Mouse (Mus musculus): Measurements from ENCODE around the gene Mpp4.

Gene Mpp4

DNA sequence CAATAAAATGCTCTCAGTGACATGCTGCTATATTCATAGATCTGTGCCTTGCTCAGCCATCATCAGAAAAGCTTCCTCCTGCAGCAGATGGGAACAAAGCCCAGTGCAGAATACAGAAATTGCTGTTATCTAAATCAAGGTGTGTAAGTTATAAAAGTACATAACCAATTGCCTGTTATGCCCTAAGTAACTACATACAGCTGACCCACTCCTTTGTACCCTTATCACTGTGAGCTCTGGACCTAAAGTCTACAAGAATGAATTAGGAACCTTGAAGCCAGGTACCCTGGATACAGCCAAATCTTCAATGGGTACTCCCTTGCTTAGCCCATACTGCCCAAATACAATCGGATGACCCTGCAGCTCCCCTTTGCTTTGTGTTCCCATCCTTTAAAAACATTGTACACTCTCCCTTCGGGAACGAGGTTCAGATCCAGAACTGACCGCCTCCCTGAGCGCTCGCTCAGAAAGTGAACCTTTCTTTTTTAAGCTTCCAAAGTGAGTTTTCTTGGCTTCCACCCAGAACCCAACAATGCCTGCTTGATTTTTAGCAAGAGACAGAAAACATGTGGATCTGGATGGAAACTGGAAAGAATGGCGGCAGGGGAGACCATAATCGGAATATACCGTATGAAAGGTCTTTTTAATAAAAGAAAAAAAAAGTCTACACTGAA lies 3.2 kb upstream of the Mpp4 start:
- DNase-seq, result no peak

DNA sequence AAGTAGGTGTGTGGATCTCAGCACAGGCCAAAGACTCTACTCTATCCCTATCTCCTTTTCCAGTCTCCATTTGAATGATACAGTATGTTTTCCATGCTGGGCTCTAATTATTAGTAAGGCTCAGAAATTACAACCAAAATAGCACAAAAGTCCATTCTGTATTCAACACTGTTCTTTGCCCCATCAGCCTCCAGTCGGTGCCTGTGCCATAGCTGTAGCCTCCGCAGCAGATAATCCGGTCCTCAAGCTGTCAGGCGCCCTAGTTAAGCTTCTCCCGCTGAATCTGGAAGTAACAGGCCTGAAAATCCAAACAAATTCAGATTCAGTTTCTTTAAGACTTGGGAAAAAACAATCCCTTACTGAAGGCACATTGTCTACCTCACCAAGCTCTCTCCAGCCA lies 729 bp upstream of the Mpp4 start:
- DNase-seq, result no peak

DNA sequence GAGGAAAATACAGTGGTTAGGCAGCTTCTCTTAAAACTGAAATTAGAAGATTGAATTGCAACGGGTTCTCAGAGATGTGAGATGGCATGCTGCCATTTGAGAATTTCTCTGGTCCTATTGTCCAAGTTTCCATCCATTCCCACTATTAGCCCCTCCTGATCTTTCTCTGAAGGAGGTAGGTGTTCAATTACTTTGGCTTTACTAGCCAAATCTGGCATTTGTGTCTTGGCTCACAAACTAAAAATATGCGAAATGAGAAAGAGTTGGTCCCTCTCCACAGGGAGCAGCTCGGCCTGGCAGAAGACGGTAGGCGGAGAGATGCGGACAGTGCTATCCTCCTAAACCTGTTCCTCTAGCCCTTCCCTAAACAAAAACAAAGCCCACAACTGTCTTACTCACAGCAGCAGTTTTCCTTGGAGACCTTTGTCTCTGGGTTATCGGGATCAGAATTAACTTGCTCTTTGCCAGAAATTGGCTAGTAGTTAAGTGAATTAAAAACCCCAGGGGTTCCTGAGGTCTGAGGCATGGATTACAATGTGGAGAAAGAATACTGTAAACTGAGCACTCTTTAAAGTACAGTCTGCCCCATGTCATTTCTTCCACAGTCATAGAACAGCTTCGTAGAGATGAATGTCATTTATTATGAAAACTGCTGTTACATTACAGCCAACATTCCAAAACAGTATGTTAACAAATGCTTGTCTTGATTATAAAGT lies 722 bp downstream of the Mpp4 start:
- DNase-seq, result no peak

DNA sequence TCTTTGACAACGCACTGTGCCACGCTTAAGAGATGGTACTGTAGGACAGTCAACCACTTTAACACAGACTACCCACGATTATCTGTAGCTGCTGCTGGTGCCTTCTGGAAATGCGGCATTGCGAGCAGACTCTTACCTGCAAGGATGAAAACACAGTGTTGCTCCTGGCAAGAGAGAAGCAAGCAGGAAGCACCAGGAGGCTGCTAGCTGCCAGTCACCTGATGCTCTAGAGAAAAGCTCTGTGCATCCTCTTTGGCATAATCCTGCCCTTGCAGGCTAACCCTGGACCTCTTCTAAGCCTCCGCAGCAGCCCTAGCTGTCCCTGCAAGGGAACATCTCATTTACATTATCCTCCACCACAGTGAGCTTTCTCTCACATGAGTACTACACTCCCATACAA lies 1.8 kb downstream of the Mpp4 start:
- DNase-seq, result no peak

DNA sequence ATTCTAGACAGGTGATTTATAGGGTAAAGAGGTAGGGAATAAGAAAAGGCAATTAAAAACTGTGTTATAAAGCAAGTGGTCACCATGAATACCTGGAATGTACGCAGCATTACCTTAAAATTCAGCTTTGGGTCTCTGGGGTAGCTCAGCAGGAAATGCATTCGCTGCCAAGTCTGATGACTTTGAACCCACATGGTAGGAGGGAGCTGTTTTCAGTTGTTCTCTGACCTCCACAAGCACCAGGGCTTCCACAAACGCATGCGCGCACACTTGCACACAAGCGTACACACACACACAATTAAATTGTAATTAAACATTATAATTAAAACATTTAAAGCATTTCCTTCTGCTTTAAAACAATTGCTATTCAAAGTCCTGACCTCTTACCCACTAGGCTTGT lies 2.3 kb downstream of the Mpp4 start:
- DNase-seq, result no peak

DNA sequence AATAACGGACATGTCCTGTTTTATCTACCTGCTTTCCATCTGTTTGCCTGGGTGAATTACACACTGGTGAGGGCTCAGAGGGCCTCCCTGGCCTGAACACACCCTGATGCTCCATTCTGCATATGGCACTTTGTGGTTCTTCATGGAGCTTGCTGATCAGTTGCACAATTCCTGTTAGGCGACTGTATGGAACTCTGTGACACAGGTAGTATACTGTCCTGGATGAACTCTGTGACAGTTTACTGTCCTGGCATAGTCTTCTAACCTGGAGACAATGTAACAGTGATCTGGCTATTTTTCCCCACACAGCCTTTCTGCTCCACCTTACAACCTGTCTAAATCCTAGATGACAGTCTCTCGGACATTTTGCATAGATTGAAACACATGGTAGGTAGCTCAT lies 4.1 kb downstream of the Mpp4 start:
- no peak for DNase-seq

DNA sequence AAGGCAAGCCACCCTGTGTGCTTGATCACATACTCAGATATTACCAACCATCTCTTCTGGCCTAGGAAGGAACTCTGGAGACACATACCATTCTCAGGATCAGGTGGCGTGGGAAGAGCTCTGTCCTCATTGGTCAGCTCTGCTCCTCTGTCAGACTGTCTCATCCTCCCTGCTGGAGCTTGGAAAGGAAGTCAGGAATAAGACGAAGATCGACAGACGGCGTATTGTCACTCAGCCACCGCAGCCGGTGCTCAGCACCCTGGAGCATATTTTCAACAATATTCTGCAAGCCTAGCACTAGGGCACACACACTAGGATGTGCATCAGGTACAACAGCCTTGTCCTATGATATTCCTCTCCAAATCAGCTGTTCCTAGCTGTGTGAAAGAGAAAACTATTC lies 4.7 kb downstream of the Mpp4 start:
- no peak for DNase-seq

DNA sequence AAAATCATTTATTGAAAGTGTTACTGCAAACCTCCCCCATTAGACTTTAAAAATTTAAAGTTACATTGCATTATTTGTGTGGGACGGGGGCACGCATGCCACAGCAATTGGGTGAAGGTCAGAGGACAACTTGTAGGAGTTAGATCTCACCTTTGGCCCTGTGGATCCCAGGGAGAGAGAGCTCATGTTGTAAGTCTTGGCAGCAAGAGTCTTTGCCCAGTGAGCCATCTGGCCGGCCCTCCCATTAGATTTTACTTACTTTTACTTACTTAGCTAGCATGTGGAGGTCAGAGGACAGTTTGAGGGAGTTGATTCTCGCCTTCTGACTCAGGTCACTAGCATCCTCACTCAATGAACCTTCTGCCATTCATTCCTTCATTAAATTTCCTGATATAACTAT lies 5.3 kb downstream of the Mpp4 start:
- no peak for DNase-seq

DNA sequence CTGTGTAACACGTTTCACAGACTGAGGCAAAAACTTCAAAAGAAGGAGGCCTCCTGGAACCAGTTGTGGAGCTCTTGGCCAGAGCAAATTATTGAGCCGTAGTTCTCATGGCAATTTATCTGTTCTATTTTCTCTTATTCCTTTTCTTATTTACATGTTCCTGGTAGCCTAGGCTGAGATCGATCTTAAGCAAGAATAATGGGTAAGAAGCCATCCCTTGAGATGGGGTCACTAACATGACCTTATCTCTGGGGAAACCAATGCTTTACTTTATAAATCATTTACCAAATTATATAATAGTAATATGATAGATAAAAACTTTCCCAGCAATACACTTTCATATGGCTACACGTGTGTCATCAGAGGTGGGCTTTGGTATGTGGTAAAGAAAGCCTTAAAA lies 10.8 kb downstream of the Mpp4 start:
- no peak for DNase-seq

DNA sequence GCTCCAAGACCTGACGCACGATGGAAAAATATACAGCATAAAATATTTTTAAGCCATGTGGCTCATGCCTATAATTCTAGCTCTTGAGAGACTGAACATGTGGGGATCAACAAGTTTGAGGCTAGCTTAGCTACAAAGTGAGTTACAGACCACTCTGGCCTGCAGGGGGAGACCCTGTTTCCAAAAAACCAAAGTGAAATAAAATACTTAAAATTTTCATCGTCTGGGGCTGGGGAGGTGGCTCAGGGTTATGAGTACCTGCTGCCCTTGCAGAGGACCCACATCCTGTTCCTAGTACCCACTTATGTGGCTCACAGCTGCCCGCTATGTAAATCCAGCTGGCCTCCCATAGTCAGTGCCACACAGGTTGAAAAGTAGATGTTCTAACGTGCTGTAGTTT lies 12.6 kb downstream of the Mpp4 start:
- DNase-seq, result peak; percentile 50

DNA sequence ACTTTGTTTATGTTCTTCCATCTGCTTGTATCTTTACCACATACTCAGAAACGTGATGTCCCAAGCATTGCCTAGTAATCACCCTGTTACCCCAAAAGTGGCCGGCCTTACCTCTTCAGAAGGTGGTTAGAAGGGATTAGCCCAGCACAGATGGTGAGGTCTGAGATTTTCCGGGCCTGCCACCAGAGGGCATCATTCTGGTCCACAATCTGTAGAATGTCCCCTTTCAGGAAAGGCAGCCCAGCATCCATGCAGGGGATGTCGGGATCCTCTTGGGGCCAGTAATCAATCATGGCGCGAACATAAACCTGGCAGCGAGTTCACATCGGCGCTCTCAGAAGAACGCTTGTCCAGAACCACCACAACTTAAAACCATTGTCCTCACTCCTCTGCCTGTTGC lies 18.6 kb downstream of the Mpp4 start:
- DNase-seq, result peak; percentile 47

DNA sequence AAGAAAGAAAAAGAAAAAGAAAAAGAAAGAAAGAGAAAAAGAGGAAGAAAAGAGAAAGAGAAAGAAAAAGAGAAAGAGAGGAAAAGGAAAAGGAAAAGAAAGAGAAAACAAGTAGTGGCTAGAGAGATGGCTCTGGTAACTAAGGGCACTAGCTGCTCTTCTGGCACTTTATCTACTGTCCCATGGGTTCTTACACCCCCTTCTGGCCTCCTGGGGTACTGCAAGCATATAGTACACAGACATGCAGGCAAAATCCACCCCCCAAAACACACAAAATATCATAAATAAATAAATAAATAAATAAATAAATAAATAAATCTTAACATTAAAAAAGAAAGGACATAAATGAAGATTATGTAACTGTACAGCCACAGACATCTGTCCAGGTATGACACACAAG lies 20.4 kb downstream of the Mpp4 start:
- peak; percentile 83 for DNase-seq

DNA sequence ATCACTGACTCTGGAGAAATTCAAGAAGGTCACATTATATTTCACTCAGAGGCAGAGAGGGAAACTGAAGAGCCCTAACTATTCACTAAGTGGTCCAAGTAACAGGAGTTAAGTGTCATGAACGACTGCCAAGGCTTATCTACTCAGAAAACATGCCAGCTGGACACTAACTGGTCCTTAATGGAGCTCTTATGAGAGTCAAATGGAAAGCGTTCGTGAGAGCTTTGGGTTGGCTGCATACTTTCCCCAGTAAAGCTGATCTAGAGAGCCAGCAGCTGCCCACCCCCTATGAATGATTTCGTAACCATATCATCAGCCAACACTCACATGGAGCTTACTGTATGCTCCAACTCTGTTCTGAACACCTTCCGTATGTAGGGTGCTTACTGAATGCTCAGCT lies 28.8 kb downstream of the Mpp4 start:
- no peak for DNase-seq

DNA sequence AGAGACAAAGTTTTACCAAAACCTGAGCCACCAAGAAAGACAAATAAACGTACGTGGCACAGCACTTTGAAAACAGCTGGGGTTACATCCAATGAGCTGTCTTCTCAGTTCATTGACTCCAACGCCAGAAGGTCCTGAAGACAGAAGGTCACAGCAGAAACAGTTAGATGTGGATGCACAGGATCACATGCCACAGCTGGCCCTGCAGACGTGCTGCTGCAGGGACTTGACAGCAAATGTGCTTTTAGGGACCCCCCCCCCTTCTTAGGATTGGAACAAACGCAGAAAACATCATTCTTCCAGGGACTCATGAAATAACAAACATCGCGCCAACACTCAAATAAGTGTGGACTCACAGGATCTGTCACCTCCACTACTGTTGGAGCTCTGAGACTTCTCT lies 34.3 kb downstream of the Mpp4 start:
- no peak for DNase-seq

DNA sequence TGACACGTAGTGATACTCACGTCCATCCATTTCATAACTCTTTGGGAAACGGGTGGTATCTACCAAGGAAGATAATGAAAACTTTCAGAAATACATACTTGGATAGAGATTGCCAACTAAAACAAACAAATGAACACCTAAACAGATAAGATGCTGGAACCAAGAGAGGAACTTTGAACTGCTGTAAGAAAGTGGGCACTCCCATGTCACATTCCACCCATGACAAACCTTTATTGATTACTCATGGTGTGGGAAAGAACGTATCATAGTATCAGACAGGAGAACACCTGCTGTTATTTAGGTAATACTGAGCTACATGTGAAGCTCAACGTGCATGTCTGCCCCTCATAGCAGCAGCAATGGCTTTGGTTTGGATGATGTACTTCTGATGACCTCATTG lies 37.6 kb downstream of the Mpp4 start:
- no peak for DNase-seq

DNA sequence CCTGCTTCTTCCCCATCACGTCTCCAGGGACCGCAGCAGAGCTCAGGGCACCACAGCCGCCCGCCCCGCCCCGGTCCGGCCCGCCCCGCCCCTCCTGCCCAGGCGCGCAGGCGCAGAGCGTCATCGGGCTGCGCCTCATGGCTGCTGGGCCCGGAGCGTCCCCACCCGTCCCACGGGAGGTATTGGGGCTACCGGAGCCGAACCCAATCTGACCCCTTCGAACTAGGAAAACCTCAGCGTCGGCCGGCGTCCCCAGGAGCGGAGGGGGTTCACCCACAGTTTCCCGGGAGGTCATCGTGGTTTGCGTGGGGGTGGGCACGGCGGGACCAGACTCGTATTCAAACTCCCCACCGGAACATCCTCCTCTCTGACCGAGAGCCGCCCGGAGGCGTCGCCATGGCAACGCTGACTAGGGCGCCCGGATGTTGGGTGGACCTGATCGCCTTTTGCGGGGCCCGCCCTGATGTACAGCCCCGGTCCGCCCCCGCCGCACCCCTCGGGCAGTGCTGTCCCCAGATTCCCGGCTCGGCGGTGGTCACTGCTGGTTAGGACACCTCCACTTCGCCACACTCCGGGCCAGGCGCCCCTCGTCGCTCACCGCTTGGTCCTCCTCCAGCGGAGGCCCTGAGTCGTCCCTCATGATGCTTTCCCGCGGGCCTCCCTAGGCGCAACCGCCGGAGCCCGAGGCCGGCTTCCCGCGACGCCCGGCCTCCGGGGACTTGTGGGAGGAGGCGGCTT lies 43.3 kb downstream of the Mpp4 start, which contains the start of gene Tmem237:
Tmem237 (minus strand) TSS at position 689 of the 738 bp plus-strand sequence.
- peak; percentile 89 for DNase-seq

DNA sequence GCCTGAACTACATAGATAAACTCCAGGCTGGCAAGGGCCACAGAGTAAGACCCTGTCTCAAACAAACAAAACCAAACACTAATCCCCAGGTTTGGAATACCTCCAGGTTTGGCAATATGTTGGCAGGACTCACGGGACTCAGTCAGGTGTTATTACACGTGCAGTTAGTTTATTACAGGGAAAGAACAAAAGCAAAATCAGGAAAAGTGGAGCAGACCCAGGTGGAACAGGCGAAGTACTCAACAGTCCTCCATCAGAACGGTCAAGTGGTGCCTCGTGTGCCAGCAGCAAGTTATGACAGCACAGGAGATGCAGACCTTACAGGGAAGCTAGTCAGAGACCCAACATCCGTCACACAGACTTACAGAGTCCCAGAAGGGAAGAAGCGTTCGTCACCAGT lies 52.7 kb downstream of the Mpp4 start:
- DNase-seq, result no peak

DNA sequence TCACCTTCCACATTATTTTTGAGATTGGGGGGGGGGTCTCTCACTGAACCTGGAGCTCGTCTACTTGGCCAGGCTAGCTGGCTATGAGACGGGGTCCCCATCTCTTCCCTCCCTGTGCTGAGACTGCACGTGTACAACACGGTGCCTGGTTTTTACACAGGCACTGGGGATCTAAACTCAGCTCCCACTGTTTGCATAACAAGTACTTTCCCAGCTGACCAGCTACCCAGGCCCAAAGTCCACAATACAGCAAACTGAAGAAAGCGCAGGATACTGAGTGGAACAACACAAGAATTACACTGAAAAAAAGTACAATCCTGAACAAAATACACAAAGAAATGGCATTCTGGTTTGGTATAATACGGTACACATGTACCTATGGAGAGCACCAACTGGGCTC lies 61.1 kb downstream of the Mpp4 start:
- DNase-seq, result no peak

DNA sequence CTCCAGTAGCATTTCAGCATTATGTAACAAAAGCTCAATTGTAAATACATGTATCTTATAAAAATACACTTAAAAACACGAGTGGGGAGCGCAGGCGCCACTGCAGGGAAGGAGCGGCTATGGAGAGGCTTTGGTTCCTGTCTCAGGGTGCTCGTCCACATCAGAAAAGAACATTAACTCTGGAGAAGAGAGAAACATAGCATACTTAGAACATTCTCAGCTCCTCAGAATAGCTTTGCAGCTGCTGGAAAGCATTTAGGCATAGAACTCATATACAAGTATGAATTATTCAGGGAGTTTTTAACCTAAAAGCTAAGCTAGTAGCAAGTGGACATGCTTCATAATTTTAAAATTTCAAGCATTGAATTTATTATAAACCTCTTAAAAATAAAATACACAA lies 62.2 kb downstream of the Mpp4 start:
- DNase-seq, result no peak

DNA sequence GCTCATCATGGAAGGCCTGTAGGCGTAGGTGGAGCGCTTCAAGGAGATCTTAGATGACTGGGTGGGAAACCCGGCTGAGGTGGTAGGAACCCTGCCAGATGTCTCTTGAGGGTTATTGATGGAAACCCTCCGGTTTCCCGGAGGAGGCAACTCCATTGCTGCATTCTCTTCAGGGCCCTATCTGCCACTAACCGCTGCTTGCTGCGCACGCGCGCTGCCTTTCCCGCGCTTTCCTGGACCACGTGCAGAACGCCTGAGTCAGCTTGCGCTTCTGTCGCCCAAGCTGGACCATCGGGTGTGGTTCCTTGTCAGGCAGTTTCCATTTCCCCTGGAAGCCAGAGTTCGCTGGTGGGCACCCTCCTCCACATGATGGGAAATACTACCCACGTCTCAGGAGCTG lies 68.5 kb downstream of the Mpp4 start, which contains the start of gene C2cd6:
C2cd6 (minus strand) TSS at position 196 of the 400 bp plus-strand sequence.
- no peak for DNase-seq

Measured in thymus, postnatal 14 days (tissue).